Mouse (Mus musculus) limb, embryonic 15.5 days (tissue): ENCODE measurements at regions not wholly inside any gene's neighbourhood (a gene's known extent, or its start where the extent isn't known, plus 50 kb on each side); places are given as distances from the start of the nearest gene placed in this dataset.

Experiments used
- ATAC-seq: fragments of 200-750 bp; cut with Nextera tagmentation; 2 replicates; pipeline ENCODE4 v1.8.0; 2017; ENCODE audit warnings: low read depth, moderate TSS enrichment; ENCODE audit not compliant: insufficient number of reproducible peaks, low FRiP score, low TSS enrichment
- H3K27ac ChIP-seq: fragments of 300-500 bp; sonication (generic); 2 replicates; pipeline ENCODE4 v1.5.1; 2015; ENCODE audit warnings: moderate library complexity, mild to moderate bottlenecking, inconsistent platforms
- H3K27me3 ChIP-seq: fragments of 300-500 bp; sonication (generic); 2 replicates; pipeline ENCODE4 v1.6.1; 2015; ENCODE audit warnings: inconsistent platforms
- H3K36me3 ChIP-seq: fragments of 300-500 bp; sonication (generic); 2 replicates; pipeline ENCODE4 v1.6.1; 2015; ENCODE audit warnings: inconsistent platforms
- H3K4me1 ChIP-seq: fragments of 300-500 bp; sonication (generic); 2 replicates; pipeline ENCODE4 v1.6.1; 2015; ENCODE audit warnings: inconsistent platforms
- H3K4me2 ChIP-seq: fragments of 300-500 bp; sonication (generic); 2 replicates; pipeline ENCODE4 v1.6.1; 2015; ENCODE audit warnings: mild to moderate bottlenecking, inconsistent platforms
- H3K4me3 ChIP-seq: fragments of 300-500 bp; sonication (generic); 2 replicates; pipeline ENCODE4 v1.5.1; 2015; ENCODE audit warnings: mild to moderate bottlenecking, inconsistent platforms
- H3K9ac ChIP-seq: fragments of 300-500 bp; sonication (generic); 2 replicates; pipeline ENCODE4 v1.6.1; 2015; ENCODE audit warnings: inconsistent platforms
- H3K9me3 ChIP-seq: fragments of 300-500 bp; sonication (generic); 2 replicates; pipeline ENCODE4 v1.6.1; 2016; ENCODE audit warnings: inconsistent platforms
- WGBS: fragments of 180-500 bp; shearing (Covaris S2); methylation state at CpG from one replicate; pipeline ENCODE4 v1.1.7; 2015; 5-methylcytosine and 5-hydroxymethylcytosine counted together

GRCm38 (mm10) chr10:92455195-92455594 lies 267.0 kb downstream of the Nedd1 start:
- no peak overlapping the region for H3K4me2 ChIP-seq
- no peaks in the 10 kb centered on the region for H3K4me1 ChIP-seq
- no peak overlapping the region for H3K27ac ChIP-seq
- H3K36me3 ChIP-seq, result no peaks in the 10 kb centered on the region
- no peak overlapping the region for H3K4me3 ChIP-seq
- ATAC-seq, result no peak
- H3K27me3 ChIP-seq, result no peaks in the 10 kb centered on the region
- WGBS, result 80% methylated on average over 1 of the region's 1 CpGs
- no peak overlapping the region for H3K9ac ChIP-seq
- H3K9me3 ChIP-seq, result no peaks in the 10 kb centered on the region

GRCm38 (mm10) chr10:92453550-92453949 lies 268.7 kb downstream of the Nedd1 start:
- ATAC-seq, result no peak
- no peaks in the 10 kb centered on the region for H3K9me3 ChIP-seq
- H3K27ac ChIP-seq, result no peak overlapping the region
- H3K27me3 ChIP-seq, result no peaks in the 10 kb centered on the region
- no peak overlapping the region for H3K4me3 ChIP-seq
- WGBS, result 58% methylated on average over 5 of the region's 5 CpGs
- no peak overlapping the region for H3K9ac ChIP-seq
- H3K4me1 ChIP-seq, result no peaks in the 10 kb centered on the region
- H3K36me3 ChIP-seq, result no peaks in the 10 kb centered on the region
- H3K4me2 ChIP-seq, result no peak overlapping the region

GRCm38 (mm10) chr10:92445957-92446356 lies 276.3 kb downstream of the Nedd1 start:
- Histone ChIP-seq H3K9me3 (no peaks in the 10 kb centered on the region), H3K4me1 (no peaks in the 10 kb centered on the region), H3K27ac (no peak overlapping the region), H3K9ac (no peak overlapping the region), H3K4me2 (no peak overlapping the region), H3K27me3 (no peaks in the 10 kb centered on the region), H3K36me3 (no peaks in the 10 kb centered on the region), H3K4me3 (no peak overlapping the region)
- ATAC-seq, result no peak
- WGBS, result 73% methylated on average over 2 of the region's 2 CpGs

GRCm38 (mm10) chr10:92438621-92439394 lies 283.4 kb downstream of the Nedd1 start:
- Histone ChIP-seq H3K4me1 (no peaks in the 10 kb centered on the region), H3K4me2 (no peak overlapping the region), H3K36me3 (no peaks in the 10 kb centered on the region), H3K27me3 (no peaks in the 10 kb centered on the region), H3K4me3 (no peak overlapping the region), H3K9me3 (no peaks in the 10 kb centered on the region), H3K27ac (no peak overlapping the region), H3K9ac (no peak overlapping the region)
- no peak for ATAC-seq
- 49% methylated on average over 8 of the region's 8 CpGs for WGBS

- WGBS, result 48% methylated on average over 7 of the region's 7 CpGs
- Histone ChIP-seq H3K27ac (no peak overlapping the region), H3K9me3 (no peaks in the 10 kb centered on the region)
These were observed 293.0 kb downstream of the Nedd1 start for GRCm38 (mm10) chr10:92429256-92429655.

GRCm38 (mm10) chr10:92428026-92428425 lies 294.2 kb downstream of the Nedd1 start:
- no peak for ATAC-seq
- Histone ChIP-seq H3K4me1 (no peaks in the 10 kb centered on the region), H3K4me2 (no peak overlapping the region), H3K27me3 (no peaks in the 10 kb centered on the region), H3K27ac (no peak overlapping the region), H3K4me3 (no peak overlapping the region), H3K9ac (no peak overlapping the region), H3K9me3 (no peaks in the 10 kb centered on the region), H3K36me3 (no peaks in the 10 kb centered on the region)
- WGBS, result 33% methylated on average over 4 of the region's 4 CpGs

More at GRCm38 (mm10) chr10:92429256-92429655, 293.0 kb downstream of the Nedd1 start:
- Histone ChIP-seq H3K9ac (no peak overlapping the region), H3K4me3 (no peak overlapping the region), H3K36me3 (no peaks in the 10 kb centered on the region), H3K4me2 (no peak overlapping the region), H3K27me3 (no peaks in the 10 kb centered on the region), H3K4me1 (no peaks in the 10 kb centered on the region)
- no peak for ATAC-seq

GRCm38 (mm10) chr10:92426443-92426842 lies 295.8 kb downstream of the Nedd1 start:
- WGBS, result 71% methylated on average over 6 of the region's 6 CpGs
- ATAC-seq, result no peak
- Histone ChIP-seq H3K4me3 (no peak overlapping the region), H3K4me1 (no peaks in the 10 kb centered on the region), H3K9ac (no peak overlapping the region), H3K27ac (no peak overlapping the region), H3K9me3 (no peaks in the 10 kb centered on the region), H3K4me2 (no peak overlapping the region), H3K36me3 (no peaks in the 10 kb centered on the region), H3K27me3 (no peaks in the 10 kb centered on the region)

- no peak for ATAC-seq
- no peaks in the 10 kb centered on the region for H3K9me3 ChIP-seq
- no peak overlapping the region for H3K4me3 ChIP-seq
- no peaks in the 10 kb centered on the region for H3K27me3 ChIP-seq
- no peaks in the 10 kb centered on the region for H3K4me1 ChIP-seq
- no peaks in the 10 kb centered on the region for H3K36me3 ChIP-seq
- H3K27ac ChIP-seq, result no peak overlapping the region
- H3K4me2 ChIP-seq, result no peak overlapping the region
- 84% methylated on average over 7 of the region's 7 CpGs for WGBS
- no peak overlapping the region for H3K9ac ChIP-seq
These were observed 309.5 kb downstream of the Nedd1 start for GRCm38 (mm10) chr10:92412737-92413136.

- H3K27ac ChIP-seq, result no peak overlapping the region
- no peak overlapping the region for H3K4me3 ChIP-seq
- no peaks in the 10 kb centered on the region for H3K9me3 ChIP-seq
- no peaks in the 10 kb centered on the region for H3K4me1 ChIP-seq
- WGBS, result 84% methylated on average over 5 of the region's 5 CpGs
- H3K4me2 ChIP-seq, result no peak overlapping the region
- H3K27me3 ChIP-seq, result no peaks in the 10 kb centered on the region
- no peak for ATAC-seq
- no peak overlapping the region for H3K9ac ChIP-seq
- no peaks in the 10 kb centered on the region for H3K36me3 ChIP-seq
These were observed 311.4 kb downstream of the Nedd1 start for GRCm38 (mm10) chr10:92410813-92411325.

- no peak overlapping the region for H3K4me2 ChIP-seq
- no peak overlapping the region for H3K27ac ChIP-seq
- no peaks in the 10 kb centered on the region for H3K9me3 ChIP-seq
- no peak overlapping the region for H3K4me3 ChIP-seq
- 69% methylated on average over 15 of the region's 15 CpGs for WGBS
- H3K27me3 ChIP-seq, result no peaks in the 10 kb centered on the region
- no peak overlapping the region for H3K9ac ChIP-seq
- no peaks in the 10 kb centered on the region for H3K36me3 ChIP-seq
- no peak for ATAC-seq
- H3K4me1 ChIP-seq, result no peaks in the 10 kb centered on the region
These were observed 317.4 kb downstream of the Nedd1 start for GRCm38 (mm10) chr10:92404697-92405293.

GRCm38 (mm10) chr10:92400587-92401090 lies 321.6 kb downstream of the Nedd1 start:
- Histone ChIP-seq H3K4me2 (no peak overlapping the region), H3K4me3 (no peak overlapping the region), H3K27ac (no peak overlapping the region), H3K9ac (no peak overlapping the region), H3K36me3 (no peaks in the 10 kb centered on the region), H3K4me1 (no peaks in the 10 kb centered on the region), H3K27me3 (no peaks in the 10 kb centered on the region), H3K9me3 (no peaks in the 10 kb centered on the region)
- ATAC-seq, result no peak
- 77% methylated on average over 5 of the region's 5 CpGs for WGBS

GRCm38 (mm10) chr10:92389176-92389732 lies 333.0 kb downstream of the Nedd1 start:
- WGBS, result 34% methylated on average over 7 of the region's 7 CpGs
- Histone ChIP-seq H3K27ac (no peak overlapping the region), H3K4me1 (no peaks in the 10 kb centered on the region), H3K27me3 (no peaks in the 10 kb centered on the region), H3K9ac (no peak overlapping the region), H3K4me3 (no peak overlapping the region), H3K36me3 (no peaks in the 10 kb centered on the region), H3K4me2 (no peak overlapping the region), H3K9me3 (no peaks in the 10 kb centered on the region)
- ATAC-seq, result no peak
